Mouse (Mus musculus) urinary bladder, postnatal 14 days (tissue): ENCODE results near the gene Tut7.
A peak's percentile ranks its signal among the peaks of the same experiment; 100 is the strongest.
"Not testable (repeated sequence)": the region's sequence is repeated elsewhere in the genome, so short reads cannot be mapped to it uniquely, and the experiment has no call there.

Source experiments
- DNase-seq: peaks from one replicate; pipeline ENCODE4 v3.0.0; 2021; ENCODE audit warnings: low spot score

Tut7 gene

DNA sequence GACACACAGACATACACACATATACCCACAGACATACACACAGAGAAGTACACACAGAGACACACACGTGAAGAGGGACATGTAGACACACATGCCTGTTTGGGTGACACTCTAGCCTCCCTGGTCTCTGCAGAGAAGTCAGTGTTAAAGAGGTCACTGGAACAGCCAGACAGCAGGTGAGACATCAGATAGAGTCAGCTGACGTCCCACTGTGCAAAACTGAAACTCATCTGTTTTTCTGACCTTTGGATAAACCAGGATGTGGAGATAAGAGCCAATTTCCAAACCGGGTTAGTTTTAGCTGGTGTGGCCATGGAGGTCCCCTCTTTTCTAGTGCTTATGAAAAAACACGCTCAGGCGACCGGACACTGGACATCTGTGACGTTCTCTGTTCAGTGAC lies 9.5 kb upstream of the Tut7 start:
- DNase-seq, result no peak

DNA sequence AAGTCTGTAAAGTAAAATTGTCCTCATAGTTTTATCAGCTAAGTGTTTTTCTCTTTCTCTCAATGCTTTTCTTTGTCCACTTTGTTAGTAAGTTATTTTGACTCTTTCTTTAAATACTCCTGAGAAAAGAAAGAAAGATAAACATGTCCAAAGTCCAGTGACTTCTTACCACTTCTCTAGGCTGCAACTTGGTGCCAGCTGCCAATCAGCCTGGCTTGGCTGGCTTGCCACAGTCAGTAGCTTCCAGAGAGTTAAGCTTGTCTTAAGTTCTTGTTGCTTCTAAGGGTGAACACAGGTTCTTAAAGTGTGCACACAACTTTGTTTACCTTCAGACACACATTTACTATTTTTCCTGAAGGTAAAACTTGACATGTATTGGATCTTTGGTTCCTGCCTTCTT lies 3.0 kb upstream of the Tut7 start:
- DNase-seq, result no peak

- no peak for DNase-seq
Measured at GRCm38 (mm10) chr13:59820836-59821235, 2.1 kb downstream of the Tut7 start.

DNA sequence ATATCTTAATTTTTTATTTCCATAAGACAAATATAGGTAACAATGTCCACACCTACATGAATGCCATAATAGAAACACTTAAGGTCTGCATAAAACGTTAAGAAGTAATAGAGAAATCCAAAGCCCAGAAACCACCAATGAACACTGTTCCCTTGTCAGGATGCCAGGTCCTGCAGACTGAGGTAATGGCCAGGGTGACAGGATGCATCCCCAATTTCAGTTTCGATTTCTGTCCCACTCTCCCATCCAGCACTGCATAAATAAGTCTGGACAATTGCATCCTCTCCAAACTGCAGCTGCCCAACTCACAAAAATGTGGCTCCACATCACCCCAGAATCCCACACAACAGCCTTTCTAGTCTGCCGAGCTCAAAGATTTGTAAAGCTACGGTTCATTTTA lies 2.8 kb downstream of the Tut7 start:
- no peak for DNase-seq

DNA sequence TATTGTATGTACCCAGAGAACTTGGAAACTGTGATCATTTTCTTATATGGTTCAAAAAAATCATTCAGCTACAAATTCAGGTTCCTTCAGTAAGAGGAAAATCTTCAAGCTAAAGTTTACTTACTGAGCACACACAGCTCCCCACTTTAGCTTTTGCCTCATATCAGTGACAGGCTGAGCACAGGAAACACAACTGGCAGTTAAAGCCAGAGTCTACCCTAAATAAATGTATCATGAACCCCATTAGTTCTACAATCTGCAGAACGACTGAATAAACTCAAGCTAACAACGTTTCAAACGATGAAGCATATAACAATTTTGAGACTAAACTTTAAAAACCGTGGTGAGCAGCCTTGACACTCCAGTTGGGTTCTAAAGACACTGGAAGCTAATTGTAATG lies 5.6 kb downstream of the Tut7 start:
- no peak for DNase-seq

GRCm38 (mm10) chr13:59814109-59814591 lies 8.8 kb downstream of the Tut7 start:
- DNase-seq, result no peak

DNA sequence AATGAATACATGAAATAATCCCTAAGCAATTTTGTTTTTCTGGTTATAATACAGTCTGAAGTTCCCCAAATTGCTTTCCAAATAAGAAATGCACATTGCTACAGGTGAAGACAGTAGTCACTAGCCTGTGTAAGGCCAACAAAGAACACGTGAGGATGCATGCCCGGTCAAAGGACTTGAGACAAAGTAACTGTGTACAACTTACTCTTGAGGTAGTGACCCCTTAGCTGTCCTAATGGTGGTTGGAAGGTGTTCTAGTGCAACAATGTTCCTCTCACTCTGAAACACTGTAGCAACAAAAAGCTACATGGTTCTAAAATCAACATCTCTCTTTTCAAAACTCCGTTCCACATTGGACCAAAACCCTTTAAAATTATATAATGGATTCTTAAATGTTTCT lies 11.4 kb downstream of the Tut7 start:
- no peak for DNase-seq

- peak; percentile 17 for DNase-seq
Measured at GRCm38 (mm10) chr13:59801000-59801399, 21.9 kb downstream of the Tut7 start.

DNA sequence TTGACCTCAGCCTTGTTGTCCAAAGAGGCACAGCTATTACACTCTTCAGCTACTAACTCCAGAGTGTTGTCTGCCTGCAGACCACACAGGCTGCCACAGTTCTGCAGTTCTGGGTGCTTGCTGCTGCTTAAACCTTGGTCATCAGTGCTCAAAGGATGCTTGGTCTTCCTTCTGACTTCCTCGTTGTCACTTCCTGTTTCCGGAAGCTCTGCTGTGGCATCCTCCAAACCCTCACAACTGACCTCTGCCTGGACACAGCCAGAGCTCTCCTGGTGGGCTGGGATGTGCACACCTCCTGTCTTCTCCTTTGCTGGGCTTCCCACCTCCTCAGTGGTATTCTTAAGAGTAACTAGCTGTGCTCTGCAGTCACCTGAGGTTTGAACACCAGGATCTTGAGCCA lies 22.9 kb downstream of the Tut7 start:
- DNase-seq, result no peak

DNA sequence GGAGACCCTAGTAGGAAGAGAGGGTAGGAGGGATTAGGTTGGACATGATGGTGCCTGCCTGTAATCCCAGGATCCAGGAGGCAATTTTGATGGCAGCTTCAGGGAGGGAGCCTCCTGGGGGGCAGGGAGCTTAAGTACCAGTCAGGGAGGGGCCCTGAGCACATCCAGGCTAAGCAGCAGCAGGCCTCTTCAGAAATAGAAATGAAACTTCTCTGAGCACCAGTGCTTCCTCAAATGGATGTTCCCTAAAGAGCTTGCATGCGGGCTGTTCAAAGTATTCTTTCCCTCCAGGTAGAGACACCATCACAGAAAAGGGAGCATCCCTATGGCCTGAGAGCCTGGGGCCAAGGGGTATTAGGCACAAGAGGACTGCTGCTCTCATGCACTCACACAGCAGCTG lies 24.6 kb downstream of the Tut7 start:
- DNase-seq, result no peak

DNA sequence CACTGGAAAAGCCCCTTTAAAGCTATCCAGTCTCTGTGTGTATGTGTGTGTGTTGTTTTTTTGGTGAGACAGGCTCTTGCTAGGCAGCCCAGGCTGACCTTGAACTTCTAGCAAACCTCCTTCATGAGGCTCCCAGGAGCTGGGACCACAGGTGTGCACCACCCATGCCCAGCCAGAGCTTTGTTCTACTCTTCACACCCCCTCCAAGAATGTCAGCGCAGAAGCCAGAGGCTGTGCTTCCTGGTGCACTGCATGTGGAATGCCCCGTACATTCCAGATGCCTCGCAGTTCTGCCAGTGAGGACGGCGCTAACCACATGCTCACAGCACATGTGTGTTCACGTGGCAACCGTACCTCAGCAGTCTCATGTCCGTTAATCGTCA lies 26.5 kb downstream of the Tut7 start:
- DNase-seq, result no peak

DNA sequence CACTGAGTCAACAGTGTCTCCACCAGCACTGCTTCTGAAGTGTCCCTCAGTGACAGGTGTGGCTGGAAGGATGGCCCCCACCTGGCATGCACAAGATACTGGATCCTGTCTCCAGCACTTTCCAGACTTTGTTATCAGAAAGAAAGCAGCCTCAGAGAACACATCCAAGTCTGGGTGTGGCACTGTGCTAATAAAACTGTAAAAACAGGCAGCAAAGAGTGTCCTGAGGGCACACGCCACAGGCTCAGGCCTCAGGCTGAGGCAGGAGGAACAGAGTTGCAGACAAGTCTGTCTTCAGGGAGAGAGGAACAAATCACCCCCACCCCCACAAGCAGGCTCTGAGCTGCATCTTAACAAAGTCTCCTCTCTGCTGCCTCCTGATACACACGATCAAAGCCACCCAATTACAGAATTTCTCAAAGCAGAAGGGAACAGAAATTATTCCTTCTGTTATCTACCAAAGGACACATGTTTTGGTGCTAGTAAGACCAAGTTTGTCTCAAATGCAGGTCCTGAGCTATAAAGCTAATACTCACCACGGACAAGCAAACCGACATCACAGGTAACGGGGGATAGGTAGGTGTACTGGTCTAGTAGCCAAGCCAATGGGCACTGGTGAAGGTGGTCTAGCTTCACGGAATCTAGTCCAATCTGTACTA lies 27.0 kb downstream of the Tut7 start:
- no peak for DNase-seq

- DNase-seq, result no peak
Measured at GRCm38 (mm10) chr13:59794786-59795185, 28.2 kb downstream of the Tut7 start.

- no peak for DNase-seq
Measured at GRCm38 (mm10) chr13:59782145-59782544, 40.8 kb downstream of the Tut7 start, which contains the start of gene Gm49354. Gene Gm49354, minus strand, starts transcription at chr13:59782245.

DNA sequence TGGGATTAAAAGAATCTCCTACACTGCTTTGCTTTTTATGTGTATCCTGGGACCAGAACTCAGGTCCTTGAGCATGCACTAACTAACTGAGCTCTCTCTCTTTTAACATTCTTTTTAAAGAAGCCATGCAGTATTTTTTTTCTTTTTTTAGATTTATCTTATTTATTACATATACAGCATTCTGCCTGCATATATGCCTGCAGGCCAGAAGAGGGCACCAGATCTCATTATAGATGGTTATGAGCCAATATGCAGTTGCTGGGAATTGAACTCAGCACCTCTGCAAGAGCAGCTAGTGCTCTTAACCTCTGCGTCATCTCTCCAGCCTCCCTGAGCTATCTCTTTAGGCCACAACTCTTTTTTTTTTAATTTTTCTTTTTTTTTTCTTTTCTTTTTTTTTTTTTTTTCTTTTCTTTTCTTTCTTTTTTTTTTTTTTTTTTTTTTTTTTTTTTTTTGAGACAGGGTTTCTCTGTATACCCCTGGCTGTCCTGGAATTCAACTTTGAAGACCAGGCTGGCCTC lies 43.1 kb downstream of the Tut7 start:
- DNase-seq, result not testable (repeated sequence)

- DNase-seq, result no peak
Measured at GRCm38 (mm10) chr13:59779213-59779612, 43.7 kb downstream of the Tut7 start.

- DNase-seq, result no peak
Measured at GRCm38 (mm10) chr13:59775168-59775567, 47.8 kb downstream of the Tut7 start.

DNA sequence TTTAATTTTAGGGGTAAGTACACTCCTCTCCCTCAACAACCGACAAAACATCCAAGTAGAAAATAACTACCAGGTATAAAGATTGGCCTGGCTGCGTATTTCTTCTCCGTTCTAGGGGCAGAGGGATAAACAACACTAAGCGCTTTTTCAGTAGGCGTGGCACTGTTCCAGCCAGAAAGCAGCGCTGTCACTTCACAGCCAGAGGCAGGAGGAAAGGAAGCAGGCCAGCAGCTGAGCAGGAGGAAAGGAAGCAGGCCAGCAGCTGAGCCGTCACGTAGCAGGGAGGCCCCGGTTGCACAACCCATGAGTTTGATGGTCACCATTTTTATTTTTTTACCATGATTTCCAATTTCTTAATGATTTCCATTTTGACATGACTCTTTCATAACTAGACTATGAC lies 51.7 kb downstream of the Tut7 start:
- DNase-seq, result peak; percentile 77

DNA sequence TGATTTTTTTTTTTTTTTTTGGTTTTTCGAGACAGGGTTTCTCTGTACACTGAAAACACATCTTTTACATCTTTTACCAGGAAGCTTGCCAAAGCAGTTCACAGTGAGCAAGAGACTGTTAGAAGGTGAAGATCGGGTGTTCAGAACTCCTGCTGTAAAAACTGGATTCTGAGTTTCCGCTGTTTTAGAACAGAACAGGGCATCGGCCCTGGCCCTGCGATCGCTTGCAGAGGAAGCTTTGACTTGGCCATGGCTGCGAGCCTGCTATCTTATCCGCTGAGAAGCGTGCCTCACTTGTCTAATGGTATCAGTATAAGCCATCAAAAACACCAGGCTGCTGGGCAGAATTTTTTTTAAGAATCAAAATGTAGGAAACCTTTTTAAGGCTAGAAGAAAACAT lies 52.1 kb downstream of the Tut7 start:
- DNase-seq, result no peak

- peak; percentile 83 for DNase-seq
Measured at GRCm38 (mm10) chr13:59770164-59770562, 52.8 kb downstream of the Tut7 start.

DNA sequence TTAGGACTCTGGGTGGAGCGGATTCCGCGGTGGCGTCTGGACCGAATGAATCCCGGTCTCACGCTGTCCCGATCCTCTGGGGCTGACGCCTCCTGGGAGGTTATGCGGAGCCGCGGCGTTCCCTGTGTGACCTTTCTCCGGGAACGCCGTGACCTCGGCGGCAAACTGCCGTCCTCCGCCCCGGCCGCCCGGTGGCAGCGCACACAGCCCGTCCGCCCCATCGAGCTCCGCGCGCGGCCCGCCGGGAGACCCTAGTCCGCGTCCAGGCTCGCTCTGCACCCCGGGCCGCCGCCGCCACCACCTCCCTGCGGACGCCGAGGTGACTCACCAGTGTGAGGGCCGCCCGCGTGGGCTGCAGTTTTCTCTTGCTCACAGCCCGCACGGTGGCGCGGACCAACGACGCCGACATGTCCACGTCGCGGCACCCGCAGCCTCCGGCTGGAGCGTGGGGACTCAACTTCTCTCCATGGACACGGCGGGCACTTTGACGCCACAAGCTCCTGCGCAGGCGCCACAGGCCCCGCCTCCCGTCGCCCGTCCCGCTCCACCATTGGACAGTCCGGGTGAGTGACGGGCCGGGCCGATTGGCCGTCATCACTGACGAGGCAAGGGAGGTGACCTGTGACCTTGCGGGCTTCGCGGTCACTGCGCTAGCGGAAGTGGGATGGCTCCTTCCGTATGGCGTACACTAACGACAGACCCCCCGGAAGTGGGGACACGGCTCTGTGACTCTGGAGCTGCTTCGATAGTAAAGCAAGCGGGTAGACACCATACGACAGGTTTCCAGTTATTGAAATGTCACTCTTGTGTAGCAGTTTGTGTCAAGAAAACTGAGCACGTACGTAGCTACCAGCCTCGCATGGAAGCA lies 53.4 kb downstream of the Tut7 start, which contains the start of gene Isca1:
Gene Isca1, minus strand, starts transcription at position 515 of the 868 bp plus-strand sequence.
- DNase-seq, result peak; percentile 99

- DNase-seq, result no peak
Measured at GRCm38 (mm10) chr13:59768531-59768930, 54.4 kb downstream of the Tut7 start.
